Mouse (Mus musculus): ENCODE results near the gene Speg. TPM values are rescaled to one million over a fixed set of nuclear protein-coding genes. Genes with fewer than 3 reads are reported as not detected.
A peak's percentile ranks its signal among the peaks of the same experiment; 100 is the strongest.

Speg gene
- polyA plus RNA-seq, 1 experiment from 2014 or later: 44.7 TPM

- Histone ChIP-seq H3K27me3 (ENCODE audit: insufficient read depth, low read length) (peaks cover 19% of the 10 kb centered on the region), H3K27ac (ENCODE audit: low read depth) (no peak overlapping the region), H3K9ac (no peak overlapping the region), H3K36me3 (ENCODE audit: insufficient read depth) (no peaks in the 10 kb centered on the region), H3K4me1 (ENCODE audit: insufficient read depth) (no peaks in the 10 kb centered on the region), H3K4me2 (no peak overlapping the region), H3K9me3 (ENCODE audit: low read depth, low read length) (no peaks in the 10 kb centered on the region), H3K4me3 (ENCODE audit: low read depth, low read length) (no peak overlapping the region)
- WGBS: 63% methylated on average over 14 of the region's 14 CpGs
- DNase-seq: no peak
- ATAC-seq (ENCODE audit: insufficient read depth): no peak
- no peak for TF ChIP-seq CTCF (IDR thresholded peaks at IDR 0.05; ENCODE audit: low read depth)
These were observed 9.5 kb upstream of the Speg start for GRCm38 (mm10) chr1:75365510-75366137.

- no peaks in the 10 kb centered on the region for H3K4me1 ChIP-seq (ENCODE audit: insufficient read depth)
- H3K4me2 ChIP-seq: no peak overlapping the region
- ATAC-seq (ENCODE audit: insufficient read depth) (no peak; the same call in 1 of the 2 replicates), DNase-seq (no peak)
- WGBS: 40% methylated on average over 25 of the region's 25 CpGs
- H3K27ac ChIP-seq (ENCODE audit: low read depth): no peak overlapping the region
- H3K9me3 ChIP-seq (ENCODE audit: low read depth, low read length): no peaks in the 10 kb centered on the region
- no peaks in the 10 kb centered on the region for H3K36me3 ChIP-seq (ENCODE audit: insufficient read depth)
- H3K27me3 ChIP-seq (ENCODE audit: insufficient read depth, low read length): peaks cover 11% of the 10 kb centered on the region; the same call in 1 of the 2 replicates
- H3K4me3 ChIP-seq (ENCODE audit: low read depth, low read length): no peak overlapping the region
- no peak for TF ChIP-seq CTCF (IDR thresholded peaks at IDR 0.05; ENCODE audit: low read depth)
- H3K9ac ChIP-seq: no peak overlapping the region
These were observed 5.6 kb upstream of the Speg start for GRCm38 (mm10) chr1:75369360-75369983.

GRCm38 (mm10) chr1:75369984-75370660 lies 5.0 kb upstream of the Speg start:
- Histone ChIP-seq H3K4me1 (ENCODE audit: insufficient read depth) (no peaks in the 10 kb centered on the region), H3K4me2 (no peak overlapping the region), H3K4me3 (ENCODE audit: low read depth, low read length) (no peak overlapping the region), H3K9me3 (ENCODE audit: low read depth, low read length) (no peaks in the 10 kb centered on the region), H3K36me3 (ENCODE audit: insufficient read depth) (no peaks in the 10 kb centered on the region), H3K27ac (ENCODE audit: low read depth) (no peak overlapping the region), H3K27me3 (ENCODE audit: insufficient read depth, low read length) (peaks cover 17% of the 10 kb centered on the region), H3K9ac (no peak overlapping the region; the same call in 1 of the 2 replicates)
- peak; percentile 32; the same call in 1 of the 2 replicates for ATAC-seq (ENCODE audit: insufficient read depth)
- WGBS: 33% methylated on average over 13 of the region's 13 CpGs
- DNase-seq: peak; percentile 68
- TF ChIP-seq CTCF (IDR thresholded peaks at IDR 0.05; ENCODE audit: low read depth): no peak

GRCm38 (mm10) chr1:75371317-75372095 lies 3.6 kb upstream of the Speg start:
- ATAC-seq (ENCODE audit: insufficient read depth) (no peak; the same call in 1 of the 2 replicates), DNase-seq (peak; percentile 63)
- Histone ChIP-seq H3K9ac (no peak overlapping the region), H3K9me3 (ENCODE audit: low read depth, low read length) (no peaks in the 10 kb centered on the region), H3K27me3 (ENCODE audit: insufficient read depth, low read length) (peaks cover 28% of the 10 kb centered on the region), H3K36me3 (ENCODE audit: insufficient read depth) (no peaks in the 10 kb centered on the region), H3K4me1 (ENCODE audit: insufficient read depth) (no peaks in the 10 kb centered on the region), H3K27ac (ENCODE audit: low read depth) (no peak overlapping the region), H3K4me3 (ENCODE audit: low read depth, low read length) (no peak overlapping the region), H3K4me2 (no peak overlapping the region)
- TF ChIP-seq CTCF (IDR thresholded peaks at IDR 0.05; ENCODE audit: low read depth): peak; percentile 70
- 53% methylated on average over 13 of the region's 13 CpGs for WGBS

GRCm38 (mm10) chr1:75372450-75372849 lies 2.6 kb upstream of the Speg start:
- no peak for TF ChIP-seq CTCF (IDR thresholded peaks at IDR 0.05; ENCODE audit: low read depth)
- DNase-seq: no peak
- Histone ChIP-seq H3K4me2 (no peak overlapping the region), H3K4me1 (ENCODE audit: insufficient read depth) (no peaks in the 10 kb centered on the region), H3K27ac (ENCODE audit: low read depth) (no peak overlapping the region), H3K36me3 (ENCODE audit: insufficient read depth) (no peaks in the 10 kb centered on the region), H3K27me3 (ENCODE audit: insufficient read depth, low read length) (peaks cover 28% of the 10 kb centered on the region), H3K9me3 (ENCODE audit: low read depth, low read length) (no peaks in the 10 kb centered on the region), H3K9ac (no peak overlapping the region), H3K4me3 (ENCODE audit: low read depth, low read length) (no peak overlapping the region)
- ATAC-seq (ENCODE audit: insufficient read depth): no peak
- 84% methylated on average over 3 of the region's 3 CpGs for WGBS

- Histone ChIP-seq H3K4me2 (no peak overlapping the region), H3K9me3 (ENCODE audit: low read depth, low read length) (no peaks in the 10 kb centered on the region), H3K4me1 (ENCODE audit: insufficient read depth) (no peaks in the 10 kb centered on the region), H3K27ac (ENCODE audit: low read depth) (no peak overlapping the region), H3K27me3 (ENCODE audit: insufficient read depth, low read length) (peaks cover 28% of the 10 kb centered on the region), H3K36me3 (ENCODE audit: insufficient read depth) (no peaks in the 10 kb centered on the region), H3K9ac (no peak overlapping the region), H3K4me3 (ENCODE audit: low read depth, low read length) (no peak overlapping the region)
- ATAC-seq (ENCODE audit: insufficient read depth): no peak
- WGBS: 63% methylated on average over 3 of the region's 3 CpGs
- DNase-seq: no peak
- no peak for TF ChIP-seq CTCF (IDR thresholded peaks at IDR 0.05; ENCODE audit: low read depth)
These were observed 1.8 kb upstream of the Speg start for GRCm38 (mm10) chr1:75373276-75373675.

Measured in lung, embryonic 14.5 days (tissue).